Mouse (Mus musculus) bone marrow, adult 2 months (tissue): ENCODE results near the gene Bicral. TPM values are rescaled to one million over a fixed set of nuclear protein-coding genes. Genes with fewer than 3 reads are reported as not detected.
A peak's percentile ranks its signal among the peaks of the same experiment; 100 is the strongest.

Source experiments
- H3K27ac ChIP-seq: fragments of 200-500 bp; 2 replicates; pipeline ENCODE4 v1.5.1; 2012; ENCODE audit warnings: low read depth, mild to moderate bottlenecking, control low read depth, inconsistent platforms, low read length; ENCODE audit not compliant: control insufficient read depth, poor library complexity, insufficient read depth
- H3K4me1 ChIP-seq: fragments of 200-500 bp; 2 replicates; pipeline ENCODE4 v1.6.1; 2011; ENCODE audit warnings: low read length; ENCODE audit not compliant: control insufficient read depth, insufficient read depth
- H3K4me3 ChIP-seq: fragments of 200-500 bp; replicated peaks from 2 replicates; pipeline ENCODE3; 2011; ENCODE audit warnings: mild to moderate bottlenecking, low read depth, low read length, control low read depth; ENCODE audit not compliant: control insufficient read depth
- CTCF ChIP-seq: fragments of 200-500 bp; IDR thresholded peaks from 2 replicates; pipeline ENCODE4 v1.5.1; 2011; ENCODE audit warnings: low read length, control low read depth; ENCODE audit not compliant: control insufficient read depth, insufficient read depth
- POLR2A ChIP-seq: fragments of 200-500 bp; IDR thresholded peaks from 2 replicates; pipeline ENCODE4 v1.6.1; 2011; ENCODE audit warnings: low read depth, mild to moderate bottlenecking, control low read depth, low read length, borderline replicate concordance; ENCODE audit not compliant: control insufficient read depth
- WGBS: fragments of 180-500 bp; shearing (Covaris S2); methylation state at CpG from one replicate; pipeline ENCODE4 v1.1.7; 2018; 5-methylcytosine and 5-hydroxymethylcytosine counted together
- polyA plus RNA-seq: library from polyadenylated mRNA; stranded (reverse); fragments of >200 nt; gene quantifications from 2 replicates; pipeline ENCODE4 v1.2.4, GENCODE M21; 2011; ENCODE audit warnings: low replicate concordance; ENCODE audit not compliant: missing spikeins, insufficient read depth, insufficient read length

Gene Bicral
- polyA plus RNA-seq: 3.7 and 16.0 TPM in 2 replicates

DNA sequence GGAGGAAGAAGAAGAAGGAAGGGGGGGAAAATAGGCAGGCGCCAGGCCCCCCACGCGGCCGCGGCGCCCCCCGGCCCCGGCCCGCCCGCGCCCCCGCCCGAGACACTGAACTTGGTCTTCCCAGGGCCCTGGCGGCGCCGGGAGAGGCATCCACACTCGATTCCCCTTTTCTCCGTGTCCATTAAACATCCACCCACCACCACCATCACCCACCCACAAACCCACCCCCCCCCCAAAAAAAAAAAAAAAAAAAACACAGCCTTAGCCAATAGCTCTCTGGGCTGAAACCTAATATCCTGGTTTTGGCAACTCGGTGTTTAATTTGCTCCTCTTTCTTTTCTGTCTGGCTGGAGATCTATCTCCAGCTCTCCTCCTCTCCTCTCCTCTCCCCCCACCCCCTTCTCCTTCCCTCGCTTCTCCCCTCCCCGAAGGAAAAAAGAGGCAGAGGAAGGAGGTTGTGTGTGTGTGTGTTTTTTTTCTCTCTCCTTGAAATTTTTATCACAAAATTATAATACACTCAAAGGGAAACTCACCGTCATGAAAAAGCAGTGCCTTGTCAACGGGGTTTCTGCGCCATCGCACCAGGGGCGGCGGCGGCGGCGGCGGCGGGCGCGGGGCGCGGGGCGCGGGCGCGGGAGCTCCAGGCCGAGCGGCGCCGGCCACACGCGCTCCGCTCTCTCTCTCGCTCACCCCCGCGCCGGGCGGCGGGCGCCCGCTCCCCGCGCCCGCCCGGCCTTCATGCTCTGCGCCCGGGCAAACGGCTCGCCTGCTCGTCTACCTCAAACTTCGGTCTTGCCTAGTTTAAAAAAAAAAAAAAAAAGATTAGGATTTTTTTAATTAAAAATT lies at the start of gene Bicral:
Bicral (minus strand) TSS at position 580 of the 846 bp plus-strand sequence.
- peak; percentile 8; the same call in 1 of the 2 replicates for TF ChIP-seq POLR2A
- TF ChIP-seq CTCF: no peak
- 1% methylated on average over 59 of the region's 65 CpGs for WGBS
- peaks cover 3% of the 10 kb centered on the region for H3K4me1 ChIP-seq
- H3K27ac ChIP-seq: peak within 1 kb of the TSS; percentile 100
- peak within 1 kb of the TSS; percentile 85 for H3K4me3 ChIP-seq

DNA sequence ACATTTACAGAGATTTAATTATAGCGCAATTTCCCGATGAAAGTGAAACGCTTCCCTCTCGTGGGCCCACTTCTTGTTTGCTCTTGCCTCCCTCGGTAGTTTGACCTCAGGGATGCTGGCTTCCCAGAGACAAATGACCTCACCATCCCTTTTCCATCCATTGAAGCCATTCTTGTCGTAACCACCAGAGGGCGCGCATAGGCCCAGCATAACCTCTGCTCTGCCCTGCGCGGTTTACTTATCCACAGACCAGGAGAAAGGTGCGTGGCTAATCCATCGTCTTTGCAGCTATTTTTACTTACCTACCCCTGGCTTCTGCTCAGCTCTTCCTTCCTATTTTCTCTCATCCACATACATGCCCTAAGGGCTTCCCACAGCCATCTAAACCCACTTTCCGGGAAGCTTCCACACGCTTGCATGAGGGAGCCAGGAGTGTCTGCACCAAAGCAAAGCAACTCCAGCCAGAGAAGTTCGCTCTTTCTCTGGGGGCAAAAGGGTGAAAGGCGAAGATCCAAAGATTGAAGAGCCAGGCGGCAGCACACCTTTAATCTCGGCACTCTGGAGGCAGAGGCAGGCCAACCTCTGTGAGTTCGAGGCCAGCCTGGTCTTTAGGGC lies 45.7 kb upstream of the Bicral start:
- TF ChIP-seq POLR2A (no peak), CTCF (peak; percentile 96)
- Histone ChIP-seq H3K4me3 (no peak overlapping the region), H3K27ac (no peak overlapping the region), H3K4me1 (no peaks in the 10 kb centered on the region)
- WGBS: 26% methylated on average over 19 of the region's 19 CpGs

DNA sequence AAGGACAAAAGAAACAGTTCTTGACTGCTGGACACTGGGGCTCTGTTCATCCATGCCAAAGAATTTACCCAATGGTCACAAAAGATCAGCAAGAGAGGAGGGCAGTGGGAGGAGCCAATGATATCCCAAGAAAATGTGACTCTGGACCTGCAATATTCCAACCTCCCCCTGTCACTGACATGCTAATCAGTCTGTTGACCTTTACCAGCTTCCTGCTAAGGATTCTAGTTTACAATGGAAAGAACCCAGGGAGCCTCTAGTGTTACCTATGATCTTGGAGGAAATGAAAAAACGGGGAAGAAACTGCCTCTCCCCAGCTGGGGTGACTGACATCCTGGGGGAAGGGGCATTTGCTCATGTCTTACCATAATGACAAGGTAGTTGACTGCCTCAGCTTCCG lies 42.7 kb upstream of the Bicral start:
- Histone ChIP-seq H3K4me3 (no peak overlapping the region), H3K4me1 (no peaks in the 10 kb centered on the region), H3K27ac (no peak overlapping the region)
- 55% methylated on average over 2 of the region's 2 CpGs for WGBS
- TF ChIP-seq CTCF (no peak), POLR2A (no peak)

DNA sequence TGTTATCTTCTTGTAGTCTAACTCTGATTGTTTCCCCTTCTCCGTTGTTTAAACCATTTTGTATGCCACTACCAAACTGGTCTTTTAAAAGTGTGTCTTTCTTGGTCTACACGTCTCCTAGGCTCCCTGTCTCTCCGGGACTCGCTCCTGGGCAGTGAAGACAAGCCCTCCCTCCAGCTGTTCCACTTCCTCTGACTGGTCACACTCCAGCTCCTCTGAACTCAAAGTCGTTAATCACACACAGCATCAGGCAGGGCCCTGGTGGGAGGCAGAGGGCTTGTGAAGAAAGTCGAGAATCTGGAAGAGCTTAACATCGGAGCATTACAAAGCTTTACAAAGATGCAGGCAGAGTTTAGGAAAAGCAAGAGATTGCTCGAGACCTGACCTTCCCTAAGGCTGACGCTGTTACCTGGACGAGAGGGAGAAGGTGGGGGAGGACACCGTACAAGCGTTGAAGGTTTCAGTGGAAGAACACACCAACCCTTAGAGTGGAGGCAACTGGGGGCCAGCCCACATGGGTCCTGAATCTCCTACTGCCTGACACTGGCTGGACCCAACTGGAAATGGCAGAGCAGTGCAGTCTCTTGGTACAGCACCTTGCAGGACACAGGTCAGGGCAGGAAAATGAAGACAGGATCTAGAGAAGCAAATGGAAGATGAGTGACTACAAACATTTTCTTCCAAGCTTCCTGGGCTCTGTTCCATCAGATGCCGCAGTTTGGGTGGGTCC lies 39.1 kb upstream of the Bicral start:
- Histone ChIP-seq H3K27ac (no peak overlapping the region), H3K4me1 (no peaks in the 10 kb centered on the region), H3K4me3 (no peak overlapping the region)
- WGBS: 53% methylated on average over 13 of the region's 13 CpGs
- TF ChIP-seq CTCF: no peak
- TF ChIP-seq POLR2A: no peak

DNA sequence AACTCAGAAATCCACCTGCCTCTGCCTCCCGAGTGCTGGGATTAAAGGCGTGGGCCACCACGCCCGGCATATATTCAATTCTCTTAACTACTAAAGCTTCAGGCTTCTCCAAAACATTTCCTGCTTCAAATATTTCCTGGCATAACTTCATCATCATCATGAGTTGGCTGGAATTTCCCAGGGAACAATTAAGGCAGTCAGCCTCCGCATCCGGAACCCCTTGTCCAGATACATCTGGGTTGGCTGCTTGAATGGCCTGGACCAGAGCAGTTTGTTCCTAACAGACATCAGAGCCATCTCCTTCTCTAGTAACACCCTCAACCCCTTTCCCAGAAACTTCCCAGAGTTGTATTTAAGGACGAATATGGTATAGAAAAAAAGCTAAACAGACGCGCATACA lies 37.1 kb upstream of the Bicral start:
- TF ChIP-seq CTCF (no peak), POLR2A (no peak)
- H3K4me3 ChIP-seq: no peak overlapping the region
- WGBS: 90% methylated on average over 9 of the region's 9 CpGs
- H3K4me1 ChIP-seq: peaks cover 2% of the 10 kb centered on the region; the same call in 1 of the 2 replicates
- no peak overlapping the region for H3K27ac ChIP-seq

DNA sequence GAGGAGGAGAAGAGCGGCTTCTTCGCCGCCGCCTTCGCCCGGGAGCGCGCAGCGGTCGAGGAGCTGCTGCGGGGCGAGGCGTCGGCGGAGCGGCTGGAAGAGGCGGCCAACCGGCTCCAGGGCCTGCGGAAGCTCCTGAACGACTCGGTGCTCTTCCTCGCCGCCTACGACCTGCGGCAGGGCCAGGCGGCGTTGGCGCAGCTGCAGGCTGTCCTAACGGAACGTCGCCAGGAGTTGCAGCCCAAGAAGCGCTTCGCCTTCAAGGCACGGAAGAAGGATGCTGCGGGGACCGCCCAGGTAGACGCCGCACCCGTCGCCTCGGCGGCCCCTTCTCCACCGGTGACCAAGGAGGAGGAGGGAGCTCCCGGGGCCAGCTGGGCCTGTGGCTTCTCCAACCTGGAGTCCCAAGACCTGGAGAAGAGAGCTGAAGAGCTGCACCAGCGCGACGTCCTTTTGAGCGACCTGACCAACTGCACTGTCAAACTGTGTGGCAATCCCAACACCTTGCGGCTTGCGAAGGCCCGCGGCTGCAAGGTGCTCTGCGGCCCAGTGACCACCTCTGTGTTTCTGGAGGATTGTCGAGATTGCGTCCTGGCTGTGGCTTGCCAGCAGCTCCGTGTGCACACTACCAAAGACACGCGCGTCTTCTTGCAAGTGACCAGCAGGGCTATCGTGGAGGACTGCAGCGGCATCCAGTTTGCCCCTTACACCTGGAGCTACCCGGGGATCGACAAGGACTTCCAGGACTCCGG lies 32.7 kb upstream of the Bicral start:
- TF ChIP-seq POLR2A (no peak), CTCF (no peak)
- peak overlapping the region; percentile 98 for H3K27ac ChIP-seq
- H3K4me1 ChIP-seq: peaks cover 2% of the 10 kb centered on the region; the same call in 1 of the 2 replicates
- H3K4me3 ChIP-seq: peak overlapping the region; percentile 97
- WGBS: 2% methylated on average over 64 of the region's 64 CpGs

DNA sequence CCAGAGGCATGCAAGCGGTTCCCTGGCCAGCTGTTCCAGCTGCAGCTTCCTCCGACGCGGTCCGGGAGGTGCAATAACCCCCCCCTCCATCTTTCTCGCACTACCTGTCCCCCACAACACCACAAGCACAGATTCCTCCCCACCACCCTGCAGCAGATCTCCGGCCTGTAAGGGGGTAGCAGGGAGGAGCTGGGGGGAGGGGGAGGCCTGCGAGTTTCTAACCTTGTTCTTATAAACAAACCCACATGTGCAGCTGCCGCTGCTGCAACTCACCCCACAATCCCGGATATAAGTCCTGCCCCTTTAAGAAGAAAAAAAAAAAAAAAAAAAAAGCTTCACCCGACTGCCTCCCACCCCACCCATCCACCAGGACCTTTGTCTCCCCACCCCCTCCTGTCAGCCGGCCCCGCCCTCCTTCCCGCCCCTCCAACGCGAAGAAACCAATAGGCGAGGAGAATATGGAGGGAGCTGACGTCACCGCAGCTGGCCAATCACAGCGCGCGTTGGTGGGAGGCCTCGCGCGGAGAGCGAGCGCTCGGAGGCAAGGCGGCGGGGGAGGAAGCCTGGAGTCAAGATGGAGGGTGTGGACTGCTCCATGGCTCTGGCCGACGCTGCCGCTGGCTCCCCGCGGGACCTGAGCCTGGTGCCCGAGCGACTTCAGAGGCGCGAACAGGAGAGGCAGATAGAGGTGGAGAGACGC lies 32.0 kb upstream of the Bicral start, which contains the start of gene Tbcc:
Tbcc (plus strand) TSS at position 569 of the 700 bp plus-strand sequence.
- H3K27ac ChIP-seq: peak within 1 kb of the TSS; percentile 98
- H3K4me1 ChIP-seq: peaks cover 2% of the 10 kb centered on the region; the same call in 1 of the 2 replicates
- peak within 1 kb of the TSS; percentile 97 for H3K4me3 ChIP-seq
- under 1% methylated on average over 40 of the region's 40 CpGs for WGBS
- TF ChIP-seq CTCF (no peak), POLR2A (peak; percentile 99)
